Mouse (Mus musculus): Measurements from ENCODE around the gene Ints1.

Ints1 gene

DNA sequence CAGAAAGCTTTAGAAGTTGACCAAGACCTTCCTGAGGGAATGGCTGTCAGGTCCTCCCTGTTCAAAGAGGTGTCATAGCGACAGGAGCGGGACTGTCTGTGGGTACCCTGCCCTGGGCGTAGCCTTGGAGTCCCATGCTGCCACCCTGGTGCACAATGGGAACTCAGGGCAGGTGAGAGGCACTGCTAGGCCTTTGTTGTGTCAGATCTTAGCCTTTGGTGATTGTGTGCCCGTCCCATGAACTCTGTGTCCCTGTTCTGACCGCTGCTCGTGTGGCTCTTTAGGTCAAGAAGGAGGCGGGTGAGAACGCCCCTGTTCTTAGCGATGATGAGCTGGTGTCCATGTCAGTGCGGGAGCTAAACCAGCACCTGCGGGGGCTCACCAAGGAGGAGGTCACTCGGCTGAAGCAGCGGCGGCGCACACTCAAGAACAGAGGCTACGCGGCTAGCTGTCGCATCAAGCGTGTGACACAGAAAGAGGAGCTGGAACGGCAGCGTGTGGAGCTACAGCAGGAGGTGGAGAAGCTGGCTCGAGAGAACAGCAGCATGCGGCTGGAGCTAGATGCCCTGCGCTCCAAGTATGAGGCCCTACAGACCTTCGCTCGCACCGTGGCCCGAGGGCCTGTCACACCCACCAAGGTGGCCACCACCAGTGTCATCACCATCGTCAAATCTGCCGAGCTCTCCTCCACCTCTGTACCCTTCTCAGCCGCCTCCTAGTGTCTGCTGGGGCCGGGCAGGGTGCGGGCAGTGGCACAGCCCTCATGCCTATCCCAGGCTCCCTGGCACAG lies 24.5 kb upstream of the Ints1 start:
- DNase-seq, result no peak

GRCm38 (mm10) chr5:139799041-139799440 lies 23.6 kb upstream of the Ints1 start:
- no peak for DNase-seq

DNA sequence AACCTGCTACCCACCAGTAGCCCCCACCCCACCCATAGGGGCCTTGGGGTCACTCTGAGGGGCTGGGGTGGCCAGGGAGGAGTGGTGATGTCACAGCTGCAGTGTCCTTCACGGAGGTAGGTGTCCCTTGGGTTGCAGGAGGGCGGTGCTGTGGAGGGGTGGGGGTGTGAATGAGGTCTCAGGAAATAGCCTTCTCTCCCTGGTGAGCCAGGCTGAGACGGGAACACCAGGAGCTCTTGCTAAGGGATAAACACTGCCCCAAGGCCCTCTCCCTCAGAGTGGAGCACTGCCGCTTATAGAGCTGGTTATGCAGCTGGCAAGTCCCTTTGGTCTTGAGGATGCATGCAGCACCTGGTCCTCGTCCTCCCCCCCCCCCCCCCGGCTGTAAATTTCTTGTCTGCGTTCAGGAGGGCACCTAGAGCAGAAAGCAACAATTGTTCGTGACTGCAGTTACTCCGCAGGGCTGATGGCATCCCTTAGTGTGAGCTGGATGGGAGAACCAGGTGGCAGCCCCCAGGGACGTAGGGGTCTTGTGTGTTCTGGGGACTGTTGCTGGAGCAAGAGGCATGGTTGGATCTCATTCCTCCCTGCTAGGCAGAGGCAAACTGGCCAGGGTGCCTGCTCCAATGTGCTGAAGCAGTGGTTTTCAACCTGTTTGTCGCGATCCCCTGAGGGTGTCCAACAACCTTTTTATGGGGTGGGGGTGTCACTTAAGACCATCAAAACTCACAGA lies 22.9 kb upstream of the Ints1 start:
- DNase-seq, result no peak

DNA sequence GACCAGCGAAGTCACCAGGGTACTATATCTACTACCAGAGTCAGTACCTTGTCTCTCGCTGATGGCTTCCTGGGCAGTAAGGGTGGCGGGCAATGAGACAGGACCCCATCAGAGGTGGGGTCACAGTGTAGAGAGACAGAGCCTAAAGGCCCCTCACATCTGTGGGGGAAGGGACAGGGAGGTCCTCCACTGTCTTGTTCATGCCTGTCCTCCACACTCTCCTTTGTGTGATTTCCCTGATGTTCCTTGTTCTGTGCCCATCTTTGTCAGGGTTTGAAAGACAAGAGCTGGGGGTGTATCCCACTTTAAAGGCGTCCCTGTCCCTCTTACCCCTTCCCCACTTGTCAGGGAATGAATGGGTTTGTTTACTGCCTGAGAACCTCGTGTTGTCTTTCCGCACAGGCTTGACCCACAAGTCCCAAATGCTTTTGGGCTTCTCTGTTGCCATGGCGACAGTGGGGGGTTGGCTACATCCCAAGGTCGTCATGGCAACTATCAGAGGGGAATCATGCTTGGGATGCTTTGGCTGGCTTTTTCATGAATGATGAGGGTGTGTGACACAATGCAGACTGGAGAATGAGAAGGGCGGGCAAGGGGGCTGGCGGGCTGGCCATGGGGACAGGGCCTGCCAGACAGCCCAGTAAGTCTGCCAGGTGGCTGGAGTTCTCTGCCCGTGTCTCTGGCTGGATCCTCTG lies 22.1 kb upstream of the Ints1 start:
- DNase-seq, result peak; percentile 78

DNA sequence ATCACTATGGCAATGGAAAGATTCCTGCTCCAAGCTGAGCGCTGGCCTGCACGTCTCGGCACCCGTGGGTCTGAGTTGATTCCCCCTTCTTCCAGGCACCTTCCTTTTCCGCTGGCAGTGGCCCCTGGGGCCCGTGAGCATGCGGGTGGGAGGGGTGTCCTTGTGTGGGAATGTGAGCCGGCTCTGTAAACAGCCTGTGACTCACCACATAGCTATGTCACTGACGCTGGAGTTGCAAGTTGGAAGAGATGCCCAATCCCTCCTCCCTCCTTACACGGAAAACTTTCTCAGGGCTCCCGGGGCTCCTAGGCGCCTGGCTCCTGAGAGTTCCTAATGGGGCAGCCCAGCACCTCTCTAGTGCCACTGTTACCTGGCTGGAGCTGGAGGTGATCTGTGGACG lies 21.4 kb upstream of the Ints1 start:
- DNase-seq, result peak; percentile 48

DNA sequence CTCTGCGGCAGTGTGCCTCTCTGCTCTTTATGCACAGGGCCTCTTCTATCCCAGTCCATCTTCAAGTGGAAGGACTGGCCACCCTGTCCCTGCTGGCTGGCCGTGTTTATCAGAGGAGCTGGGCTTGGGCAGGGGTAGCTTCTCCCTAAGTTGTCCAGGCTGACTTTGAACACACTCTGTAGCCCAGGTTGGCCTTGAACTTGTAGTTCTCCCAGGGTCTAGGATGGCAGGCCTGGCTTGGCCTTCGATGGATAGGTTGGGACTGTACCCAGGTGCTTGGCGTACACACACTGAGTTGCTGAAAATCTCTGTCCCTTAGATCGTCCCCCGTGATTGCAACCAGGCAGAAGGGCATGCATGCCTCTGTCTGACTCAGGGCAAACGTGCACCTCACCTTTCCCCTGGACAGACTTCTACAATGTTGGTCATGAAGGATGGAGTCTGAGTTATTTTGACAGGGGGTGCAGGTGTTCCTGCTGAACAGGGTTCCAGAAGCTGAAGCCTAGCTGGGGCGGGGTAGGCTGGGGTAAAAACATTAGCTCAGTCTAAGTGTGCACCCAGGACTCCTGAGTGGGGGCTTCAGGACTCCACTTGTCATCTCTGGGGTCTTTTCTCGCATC lies 20.6 kb upstream of the Ints1 start:
- DNase-seq, result no peak

- no peak for DNase-seq
These were observed 19.5 kb upstream of the Ints1 start for GRCm38 (mm10) chr5:139794938-139795337.

DNA sequence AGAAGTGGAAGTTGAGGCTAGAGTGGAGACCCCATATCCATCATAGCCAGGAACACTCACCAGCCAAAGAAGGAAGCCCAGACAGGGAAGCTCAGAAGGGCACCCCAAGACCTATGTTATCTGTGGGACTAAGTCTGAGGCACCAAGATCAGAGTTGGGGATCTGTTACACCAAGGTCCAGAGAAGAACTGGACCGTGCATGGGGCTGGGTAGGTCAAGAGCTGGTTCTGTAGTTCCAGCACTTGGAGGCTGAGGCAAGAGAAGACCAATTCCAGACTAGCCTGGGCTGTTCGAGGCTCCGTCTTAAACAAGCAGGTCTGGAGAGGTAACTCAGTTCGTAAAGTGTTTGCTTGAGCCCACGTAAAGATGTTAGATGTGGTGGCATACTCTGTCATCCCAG lies 18.7 kb upstream of the Ints1 start:
- DNase-seq, result no peak

DNA sequence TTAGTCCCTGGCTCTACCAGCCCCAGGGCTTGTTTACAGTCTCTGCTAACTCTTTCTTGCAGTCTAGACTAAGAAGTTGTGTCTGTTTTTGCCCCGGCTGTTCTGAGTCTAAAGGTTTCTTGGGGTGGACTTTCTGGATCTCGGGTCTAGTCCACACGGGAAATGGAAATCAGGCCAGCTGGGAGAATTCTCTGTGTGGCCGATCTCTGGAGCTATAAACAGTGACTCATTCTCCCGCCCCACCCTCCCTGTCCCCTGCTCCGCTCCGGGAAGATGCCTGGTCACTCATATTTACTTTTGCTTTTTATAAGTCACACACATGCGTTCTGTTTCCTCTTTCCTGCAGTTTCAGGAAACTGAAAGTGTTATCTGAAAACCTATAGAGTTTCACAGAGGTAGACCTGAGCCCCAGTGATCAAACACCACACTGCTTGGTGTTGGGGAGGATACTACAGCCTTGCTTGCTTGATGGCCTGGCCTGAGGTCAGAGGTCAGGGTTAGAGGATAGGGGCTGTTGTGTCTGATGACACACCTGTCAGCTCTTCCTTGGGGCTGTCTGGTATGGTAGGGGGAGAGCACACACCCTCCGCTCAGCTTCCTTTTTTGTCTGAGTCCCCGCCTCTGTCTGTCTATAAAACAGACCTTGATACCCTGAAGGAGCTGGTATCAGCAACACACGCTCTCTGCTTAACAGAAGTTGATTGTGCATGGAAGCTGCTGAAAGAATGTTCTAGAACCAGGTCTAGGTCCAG lies 18.0 kb upstream of the Ints1 start:
- no peak for DNase-seq

DNA sequence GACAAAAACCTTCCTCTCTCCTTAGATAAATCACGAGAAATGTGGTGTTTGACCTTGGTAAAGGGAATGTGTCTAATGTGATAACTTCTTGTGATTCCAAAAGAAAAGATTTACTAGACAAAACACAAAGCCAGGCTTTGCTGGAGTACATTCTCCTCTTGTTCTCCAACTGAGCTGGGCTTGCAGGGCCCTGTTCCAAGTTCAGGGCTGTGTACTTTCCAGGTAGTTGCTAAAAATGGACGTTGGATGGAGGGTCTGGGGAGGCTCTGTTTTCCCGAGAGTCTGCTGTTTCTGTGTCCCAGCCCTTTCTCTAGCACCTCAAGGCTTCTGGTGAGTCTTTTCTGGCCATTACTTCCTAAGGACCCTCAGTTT lies 17.5 kb upstream of the Ints1 start:
- no peak for DNase-seq

GRCm38 (mm10) chr5:139792159-139792775 lies 16.8 kb upstream of the Ints1 start:
- no peak for DNase-seq

DNA sequence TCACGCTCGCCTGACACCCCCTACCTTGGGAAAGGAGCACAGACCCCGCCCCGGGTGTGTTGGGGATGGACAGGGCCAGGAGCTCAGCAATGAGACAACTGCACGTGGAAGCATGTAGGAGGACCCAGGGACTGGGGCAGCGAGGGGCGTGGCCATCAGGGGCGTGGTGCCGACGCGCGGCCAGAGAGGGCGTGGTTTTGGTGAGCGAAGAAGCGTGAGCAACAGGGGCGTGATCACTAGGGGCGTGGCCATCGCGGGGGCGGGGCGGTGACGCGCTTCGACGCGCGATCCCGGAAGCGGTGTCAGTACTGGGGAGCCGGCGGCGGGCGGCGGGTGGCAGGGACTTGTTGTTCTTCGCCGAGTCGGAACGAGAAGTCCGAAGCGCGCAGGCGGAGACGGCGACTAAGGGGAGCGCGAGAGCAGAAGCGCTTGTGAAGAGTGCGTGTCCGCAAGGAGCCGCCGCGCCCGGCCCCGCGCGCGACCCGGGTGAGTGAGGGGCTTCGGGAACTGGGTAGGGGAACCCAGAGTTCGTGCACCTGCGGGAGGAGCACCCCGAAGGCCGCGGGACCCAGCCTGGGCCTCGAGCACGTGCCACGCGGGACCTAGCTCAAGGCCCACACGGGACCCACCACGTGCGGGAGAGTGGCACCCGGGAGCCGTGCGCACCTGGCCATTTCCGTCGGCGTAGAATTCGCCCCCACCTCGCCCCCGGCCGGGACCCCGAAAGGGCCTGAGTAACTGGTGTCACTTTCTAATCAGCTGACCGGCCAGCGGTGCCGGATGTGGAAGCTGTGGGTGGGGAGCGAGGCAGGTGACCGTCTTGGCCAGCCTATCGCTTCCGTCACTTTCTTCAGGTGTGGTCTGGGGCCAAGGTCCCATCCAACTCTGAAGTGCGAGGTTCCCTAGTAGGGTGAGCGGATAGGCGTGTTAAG lies 16.0 kb upstream of the Ints1 start, which contains the start of gene Mafk:
Gene Mafk, plus strand, starts transcription at position 287 of the 932 bp plus-strand sequence.
- DNase-seq, result peak; percentile 94

GRCm38 (mm10) chr5:139789466-139789865 lies 14.0 kb upstream of the Ints1 start:
- no peak for DNase-seq

GRCm38 (mm10) chr5:139781406-139781805 lies 5.9 kb upstream of the Ints1 start:
- DNase-seq, result no peak

- no peak for DNase-seq
These were observed 1.5 kb upstream of the Ints1 start for GRCm38 (mm10) chr5:139776966-139777365.

DNA sequence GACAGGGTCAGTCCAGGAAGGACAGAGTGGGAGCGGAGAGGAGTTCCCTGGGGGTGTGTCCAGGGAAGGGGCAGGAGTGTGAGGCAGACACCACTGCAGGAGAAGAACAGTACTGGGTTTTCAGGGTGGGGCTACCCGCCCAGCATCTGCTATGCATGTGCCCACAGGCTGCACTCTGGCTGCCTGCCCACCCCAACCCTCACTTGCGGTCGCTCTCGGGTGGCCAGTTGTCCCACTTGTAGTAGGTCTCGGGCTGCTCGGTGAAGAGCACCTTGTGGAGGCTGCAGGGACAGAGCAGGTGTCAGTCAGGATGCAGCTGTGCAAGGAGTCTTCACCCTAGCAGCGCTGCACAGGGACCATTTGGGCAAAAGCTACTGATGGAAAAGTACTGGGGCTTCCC lies 7.3 kb downstream of the Ints1 start:
- DNase-seq, result no peak

- no peak for DNase-seq
These were observed 11.2 kb downstream of the Ints1 start for GRCm38 (mm10) chr5:139764296-139764695.

- DNase-seq, result no peak
These were observed 17.4 kb downstream of the Ints1 start for GRCm38 (mm10) chr5:139758096-139758495.

- no peak for DNase-seq
These were observed 18.9 kb downstream of the Ints1 start for GRCm38 (mm10) chr5:139756586-139756985.

- no peak for DNase-seq
These were observed 19.3 kb downstream of the Ints1 start for GRCm38 (mm10) chr5:139756135-139756534.

DNA sequence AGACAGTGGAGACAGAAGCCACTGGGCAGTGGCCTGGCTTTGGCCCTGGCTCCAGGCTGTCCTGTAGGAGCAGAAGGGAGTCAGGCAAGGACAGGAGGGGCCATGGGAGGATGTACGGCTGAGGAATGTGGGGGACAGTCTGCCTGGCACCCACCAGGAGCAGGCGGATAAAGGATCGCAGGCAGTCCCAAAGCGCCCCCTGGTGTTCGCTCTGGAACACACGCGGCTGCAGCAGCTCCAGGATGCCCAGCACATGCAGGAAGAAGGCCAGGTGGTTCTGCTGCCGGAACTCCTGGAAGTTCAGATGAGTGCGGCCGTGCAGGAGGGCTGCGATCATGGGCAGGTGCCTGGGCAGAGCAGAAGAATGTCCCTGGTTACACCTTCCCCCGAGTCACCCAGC lies 20.7 kb downstream of the Ints1 start:
- peak; percentile 79 for DNase-seq
